Comparison of ENCODE assay signal across 12 mouse cellular contexts in genomic region chr7:126825403-126825802, GRCm38 (mm10). TPM values are rescaled to one million over a fixed set of nuclear protein-coding genes. Genes with fewer than 3 reads are reported as not detected.
DNase-seq lines count a peak whose midpoint lies in the region; ATAC-seq and TF ChIP-seq lines count a peak whose summit lies in the region.
"Had no signal": no experiment of that assay in that cellular context is flagged by ENCODE, and none has a peak within 500 bp of the region (broad histone marks: within the 10 kb centered on the region; RNA-seq: fewer than 3 reads in every experiment).

No protein-coding gene starts in this region.

- WGBS in midbrain, embryonic 13.5 days = 28% methylated on average over 8 of the region's 8 CpGs
- WGBS in midbrain, embryonic 11.5 days = 24% methylated on average over 8 of the region's 8 CpGs
- 17% methylated on average over 8 of the region's 8 CpGs for WGBS in hindbrain, postnatal 0 days

- no peak for ATAC-seq in CD4-positive, CD25-positive, alpha-beta regulatory T cell, adult 4 months
- no peak for ATAC-seq in midbrain, embryonic 13.5 days
- ATAC-seq in midbrain, embryonic 11.5 days (ENCODE audit: low FRiP score) = no peak
- ATAC-seq in hindbrain, postnatal 0 days = no peak

- no peak for TF ChIP-seq CTCF in hindbrain, postnatal 0 days (IDR thresholded peaks at IDR 0.05; ENCODE audit: low read depth)

- no peaks in the 10 kb centered on the region for H3K27me3 ChIP-seq in midbrain, embryonic 13.5 days
- H3K27me3 ChIP-seq in midbrain, embryonic 11.5 days (ENCODE audit: control insufficient read depth, insufficient read depth, low read length) = peaks cover 2% of the 10 kb centered on the region; the same call in 1 of the 2 replicates
- no peaks in the 10 kb centered on the region for H3K27me3 ChIP-seq in hindbrain, postnatal 0 days (ENCODE audit: insufficient read depth, low read length)

- H3K4me1 ChIP-seq in midbrain, embryonic 13.5 days (replicated peaks) = peaks cover 65% of the 10 kb centered on the region
- H3K4me1 ChIP-seq in midbrain, embryonic 11.5 days (ENCODE audit: control insufficient read depth, insufficient read depth, low read length) = peaks cover 11% of the 10 kb centered on the region
- peaks cover 23% of the 10 kb centered on the region for H3K4me1 ChIP-seq in hindbrain, postnatal 0 days (ENCODE audit: insufficient read depth, low read length)

- H3K36me3 ChIP-seq in midbrain, embryonic 13.5 days = peaks cover 27% of the 10 kb centered on the region
- no peaks in the 10 kb centered on the region for H3K36me3 ChIP-seq in midbrain, embryonic 11.5 days (ENCODE audit: control insufficient read depth, insufficient read depth, low read length)
- peaks cover 5% of the 10 kb centered on the region; the same call in 1 of the 2 replicates for H3K36me3 ChIP-seq in hindbrain, postnatal 0 days (ENCODE audit: insufficient read depth, low read length)
- H3K36me3 ChIP-seq: liver, embryonic 13.5 days had no signal

- no peak overlapping the region for H3K27ac ChIP-seq in midbrain, embryonic 13.5 days
- no peak overlapping the region for H3K27ac ChIP-seq in midbrain, embryonic 11.5 days (ENCODE audit: low read depth, low read length)
- no peak overlapping the region for H3K27ac ChIP-seq in hindbrain, postnatal 0 days
- H3K27ac ChIP-seq: kidney, postnatal 0 days; liver, embryonic 13.5 days had no signal

- peak; percentile 32 for DNase-seq in CD4-positive, CD25-positive, alpha-beta regulatory T cell, adult 2 months (ENCODE audit: low read depth, low spot score)
- DNase-seq in midbrain, embryonic 11.5 days (ENCODE audit: low spot score, missing footprints) = no peak
- no peak for DNase-seq in hindbrain, postnatal 0 days (ENCODE audit: low spot score)
- peak; percentile 54 for DNase-seq in retina, embryonic 14.5 days (ENCODE audit: low spot score)
- no peak for DNase-seq in urinary bladder, adult 18-20 months (ENCODE audit: low spot score in 2 of 2)
- no peak for DNase-seq in frontal cortex, postnatal 36 days (ENCODE audit: low spot score in 2 of 2)
- DNase-seq: liver, embryonic 13.5 days had no signal

- peak overlapping the region; percentile 50 for H3K9ac ChIP-seq in midbrain, embryonic 13.5 days (replicated peaks)
- no peak overlapping the region for H3K9ac ChIP-seq in midbrain, embryonic 11.5 days (ENCODE audit: low read length)
- H3K9ac ChIP-seq in hindbrain, postnatal 0 days (replicated peaks; ENCODE audit: low read length) = no peak overlapping the region
- H3K9ac ChIP-seq: liver, embryonic 13.5 days had no signal

- peak overlapping the region; percentile 70 for H3K4me3 ChIP-seq in midbrain, embryonic 13.5 days (replicated peaks)
- H3K4me3 ChIP-seq in midbrain, embryonic 11.5 days (ENCODE audit: low read depth, low read length) = no peak overlapping the region
- no peak overlapping the region for H3K4me3 ChIP-seq in hindbrain, postnatal 0 days (ENCODE audit: low read length)
- H3K4me3 ChIP-seq: liver, embryonic 13.5 days had no signal

- H3K9me3 ChIP-seq in midbrain, embryonic 13.5 days = no peaks in the 10 kb centered on the region
- no peaks in the 10 kb centered on the region for H3K9me3 ChIP-seq in midbrain, embryonic 11.5 days (ENCODE audit: control insufficient read depth, low read length)
- H3K9me3 ChIP-seq in hindbrain, postnatal 0 days (ENCODE audit: low read length) = no peaks in the 10 kb centered on the region
- H3K9me3 ChIP-seq: liver, embryonic 13.5 days had no signal

- H3K4me2 ChIP-seq in midbrain, embryonic 13.5 days (replicated peaks) = peak overlapping the region; percentile 54
- no peak overlapping the region for H3K4me2 ChIP-seq in midbrain, embryonic 11.5 days
- 0 out of 2 replicates have a peak overlapping the region, but pooled peaks have one; percentile 14 for H3K4me2 ChIP-seq in hindbrain, postnatal 0 days (ENCODE audit: low read depth, low read length)
- H3K4me2 ChIP-seq: liver, embryonic 13.5 days had no signal

RNA-seq across cellular contexts. Expression of gene 4930451I11Rik, which starts 6.0 kb away (rescaled TPM):
- polyA plus RNA-seq in CD4-positive, CD25-positive, alpha-beta regulatory T cell, adult 4 months (2017; shearing (Covaris generic)) = not detected
- not detected in 2 replicates for polyA plus RNA-seq in midbrain, embryonic 13.5 days (2015; fragmentation: Nextera tagmentation; extraction: Ambion mirVana)
- not detected in 2 replicates for polyA plus RNA-seq in midbrain, embryonic 11.5 days (2014; fragmentation: Nextera tagmentation; extraction: Ambion mirVana)
- total RNA-seq in hindbrain, postnatal 0 days (2014; rRNA removed) = not detected in 2 replicates
- polyA plus RNA-seq in hindbrain, postnatal 0 days (2015; fragmentation: Nextera tagmentation; extraction: Ambion mirVana) = 0.54 TPM in 1 of 2 replicates, not detected in the other
- polyA plus RNA-seq: gonadal fat pad, adult 2 months; liver, embryonic 13.5 days; spleen, adult 2 months had no signal

RNA-seq across cellular contexts. Expression of gene Doc2a, which starts 21.8 kb away (rescaled TPM):
- not detected for polyA plus RNA-seq in CD4-positive, CD25-positive, alpha-beta regulatory T cell, adult 4 months (2017; shearing (Covaris generic))
- 5.3 and 8.5 TPM in 2 replicates for polyA plus RNA-seq in midbrain, embryonic 13.5 days (2015; fragmentation: Nextera tagmentation; extraction: Ambion mirVana)
- polyA plus RNA-seq in midbrain, embryonic 11.5 days (2014; fragmentation: Nextera tagmentation; extraction: Ambion mirVana) = 4.1 and 4.8 TPM in 2 replicates
- 40.5 and 57.3 TPM in 2 replicates for total RNA-seq in hindbrain, postnatal 0 days (2014; rRNA removed)
- polyA plus RNA-seq in hindbrain, postnatal 0 days (2015; fragmentation: Nextera tagmentation; extraction: Ambion mirVana) = 31.3 and 37.6 TPM in 2 replicates
- polyA plus RNA-seq: gonadal fat pad, adult 2 months; spleen, adult 2 months had no signal

RNA-seq across cellular contexts. Expression of gene Fam57b, which starts 27.9 kb away (rescaled TPM):
- not detected for polyA plus RNA-seq in CD4-positive, CD25-positive, alpha-beta regulatory T cell, adult 4 months (2017; shearing (Covaris generic))
- polyA plus RNA-seq in midbrain, embryonic 13.5 days (2015; fragmentation: Nextera tagmentation; extraction: Ambion mirVana) = 48.3 and 52.6 TPM in 2 replicates
- 10.5 and 11.1 TPM in 2 replicates for polyA plus RNA-seq in midbrain, embryonic 11.5 days (2014; fragmentation: Nextera tagmentation; extraction: Ambion mirVana)
- total RNA-seq in hindbrain, postnatal 0 days (2014; rRNA removed) = 40.1 and 44.8 TPM in 2 replicates
- 40.7 and 44.3 TPM in 2 replicates for polyA plus RNA-seq in hindbrain, postnatal 0 days (2015; fragmentation: Nextera tagmentation; extraction: Ambion mirVana)

RNA-seq across cellular contexts. Expression of gene Ppp4c, which starts 33.1 kb away (rescaled TPM):
- polyA plus RNA-seq in CD4-positive, CD25-positive, alpha-beta regulatory T cell, adult 4 months (2017; shearing (Covaris generic)) = 100 to 1,000 TPM; 139 to 140 TPM
- polyA plus RNA-seq in midbrain, embryonic 13.5 days (2015; fragmentation: Nextera tagmentation; extraction: Ambion mirVana) = 224 and 241 TPM in 2 replicates
- 335 and 336 TPM in 2 replicates for polyA plus RNA-seq in midbrain, embryonic 11.5 days (2014; fragmentation: Nextera tagmentation; extraction: Ambion mirVana)
- total RNA-seq in hindbrain, postnatal 0 days (2014; rRNA removed) = 126 and 199 TPM in 2 replicates
- 142 and 143 TPM in 2 replicates for polyA plus RNA-seq in hindbrain, postnatal 0 days (2015; fragmentation: Nextera tagmentation; extraction: Ambion mirVana)

RNA-seq across cellular contexts. Expression of gene Hirip3, which starts 36.4 kb away (rescaled TPM):
- 10 to 100 TPM; 12.7 to 20.6 TPM for polyA plus RNA-seq in CD4-positive, CD25-positive, alpha-beta regulatory T cell, adult 4 months (2017; shearing (Covaris generic))
- 26.8 and 28.5 TPM in 2 replicates for polyA plus RNA-seq in midbrain, embryonic 13.5 days (2015; fragmentation: Nextera tagmentation; extraction: Ambion mirVana)
- 23.8 and 28.4 TPM in 2 replicates for polyA plus RNA-seq in midbrain, embryonic 11.5 days (2014; fragmentation: Nextera tagmentation; extraction: Ambion mirVana)
- total RNA-seq in hindbrain, postnatal 0 days (2014; rRNA removed) = 4.3 and 9.4 TPM in 2 replicates
- 20.6 and 21.1 TPM in 2 replicates for polyA plus RNA-seq in hindbrain, postnatal 0 days (2015; fragmentation: Nextera tagmentation; extraction: Ambion mirVana)

Comparison
In these comparisons a context has a peak if more than half of its experiments do, and no peak if none do; other contexts are left out.
1. DNase-seq: peak in CD4-positive, CD25-positive, alpha-beta regulatory T cell, adult 2 months (single experiment) and retina, embryonic 14.5 days (single experiment); none in midbrain, embryonic 11.5 days (single experiment), hindbrain, postnatal 0 days (single experiment), urinary bladder, adult 18-20 months (0 of 2) and frontal cortex, postnatal 36 days (0 of 2).
2. RNA of gene Fam57b, which starts 27.9 kb away (polyA plus RNA-seq): 48.3 to 52.6 TPM in midbrain, embryonic 13.5 days, 40.7 to 44.3 TPM in hindbrain, postnatal 0 days and 10.5 to 11.1 TPM in midbrain, embryonic 11.5 days; not detected in CD4-positive, CD25-positive, alpha-beta regulatory T cell, adult 4 months; every median in the first group is over 10 times any median in the second.